ENCODE assay signal across 18 mouse cellular contexts in genomic region chr14:31650347-31650746, GRCm38 (mm10). TPM values are rescaled to one million over a fixed set of nuclear protein-coding genes. Genes with fewer than 3 reads are reported as not detected.
A peak's percentile ranks its signal among the peaks of the same experiment; 100 is the strongest.
DNase-seq lines count a peak whose midpoint lies in the region; ATAC-seq and TF ChIP-seq lines count a peak whose summit lies in the region.
"Had no signal": no experiment of that assay in that cellular context is flagged by ENCODE, and none has a peak within 500 bp of the region (broad histone marks: within the 10 kb centered on the region; RNA-seq: fewer than 3 reads in every experiment).

No protein-coding gene starts in this region.

- no peaks in the 10 kb centered on the region for H3K27me3 ChIP-seq in liver, adult 2 months (ENCODE audit: control insufficient read depth, insufficient read depth, low read length)
- no peaks in the 10 kb centered on the region for H3K27me3 ChIP-seq in liver, embryonic 12.5 days (replicated peaks)
- no peaks in the 10 kb centered on the region for H3K27me3 ChIP-seq in CH12.LX (replicated peaks)
- H3K27me3 ChIP-seq in heart, embryonic 12.5 days (replicated peaks), result no peaks in the 10 kb centered on the region
- H3K27me3 ChIP-seq: hindbrain, embryonic 12.5 days; lung, embryonic 15.5 days had no signal

- peak; percentile 19 for TF ChIP-seq RAD21 in CH12.LX (IDR thresholded peaks at IDR 0.05; ENCODE audit: low read depth, low read length)

- dilution Hi-C loops in CH12.LX (cut with MboI; ENCODE audit: extremely low pct_ligation_motif_present, extremely low pct_unique_long_range_greater_than_20kb, low sequenced_read_pairs), result no loop called here

- WGBS in liver, adult 2 months, result 97% methylated on average over 3 of the region's 3 CpGs
- 80% methylated on average over 3 of the region's 3 CpGs for whole genome bisulfite sequencing in liver, embryonic 12.5 days (ENCODE audit: insufficient replicate concordance)
- WGBS in heart, embryonic 12.5 days, result over 99% methylated on average over 3 of the region's 3 CpGs

- no peak for TF ChIP-seq EP300 in CH12.LX (IDR thresholded peaks at IDR 0.05; ENCODE audit: low read length)

- H3K4me2 ChIP-seq in liver, embryonic 12.5 days, result no peak overlapping the region
- H3K4me2 ChIP-seq in CH12.LX (ENCODE audit: insufficient read depth, low read depth, poor library complexity, severe bottlenecking), result no peak overlapping the region
- H3K4me2 ChIP-seq in heart, embryonic 12.5 days, result no peak overlapping the region
- H3K4me2 ChIP-seq: heart, embryonic 11.5 days; hindbrain, embryonic 12.5 days; lung, embryonic 15.5 days had no signal

- no peak overlapping the region for H3K9ac ChIP-seq in liver, adult 2 months (ENCODE audit: low read depth, low read length)
- H3K9ac ChIP-seq in liver, embryonic 12.5 days, result no peak overlapping the region
- H3K9ac ChIP-seq in CH12.LX (ENCODE audit: insufficient read depth, low read depth), result no peak overlapping the region
- H3K9ac ChIP-seq in heart, embryonic 12.5 days, result no peak overlapping the region
- H3K9ac ChIP-seq: hindbrain, embryonic 12.5 days; lung, embryonic 15.5 days had no signal

- peaks cover 13% of the 10 kb centered on the region for H3K4me1 ChIP-seq in liver, adult 2 months (ENCODE audit: control insufficient read depth, insufficient read depth, low read length)
- peaks cover 38% of the 10 kb centered on the region for H3K4me1 ChIP-seq in liver, embryonic 12.5 days
- H3K4me1 ChIP-seq in CH12.LX (ENCODE audit: control insufficient read depth in 1 of 2, insufficient read depth in 2 of 2), result peaks cover 16 to 38% of the 10 kb centered on the region in 2 experiments
- H3K4me1 ChIP-seq in heart, embryonic 12.5 days (replicated peaks), result peaks cover 24% of the 10 kb centered on the region
- H3K4me1 ChIP-seq: hindbrain, embryonic 12.5 days had no signal

- H3K79me2 ChIP-seq in liver, adult 2 months (ENCODE audit: control insufficient read depth, insufficient read depth, low read length), result peaks cover 31% of the 10 kb centered on the region
- no peaks in the 10 kb centered on the region; the same call in 1 of the 2 replicates for H3K79me2 ChIP-seq in CH12.LX (replicated peaks; ENCODE audit: control insufficient read depth, extremely low read depth, insufficient read depth, poor library complexity, severe bottlenecking)

- H3K4me3 ChIP-seq in liver, adult 2 months (ENCODE audit: insufficient read depth, low read depth, low read length), result no peak overlapping the region
- H3K4me3 ChIP-seq in liver, embryonic 12.5 days, result no peak overlapping the region
- no peak overlapping the region for H3K4me3 ChIP-seq in CH12.LX (replicated peaks in 1 of 3; ENCODE audit: low read depth in 2 of 3, low read length in 2 of 3, poor library complexity in 1 of 3)
- no peak overlapping the region for H3K4me3 ChIP-seq in heart, embryonic 12.5 days
- H3K4me3 ChIP-seq: hindbrain, embryonic 12.5 days; lung, embryonic 15.5 days; midbrain, embryonic 10.5 days had no signal

- no peak for ATAC-seq in liver, embryonic 12.5 days
- no peak for ATAC-seq in heart, embryonic 12.5 days (ENCODE audit: insufficient number of reproducible peaks, low FRiP score)
- ATAC-seq: forebrain, embryonic 14.5 days had no signal

- in situ Hi-C loops in CH12.LX (cut with MboI; ENCODE audit: low pct_ligation_motif_present, low pct_unique_long_range_greater_than_20kb, low sequenced_read_pairs), result loop anchor here (5.0 to 10.0 kb wide), 3 partner anchors 132 to 434 kb away; partner anchors contain the start of genes Dph3 and Oxnad1

- peak; percentile 29; the same call in 1 of the 2 replicates for TF ChIP-seq CTCF in liver, adult 2 months (IDR thresholded peaks at IDR 0.05; ENCODE audit: low read depth, low read length)
- TF ChIP-seq CTCF in CH12.LX (conservative IDR thresholded peaks at IDR 0.05 in 1 of 2, IDR thresholded peaks at IDR 0.05 in 1 of 2; ENCODE audit: low read depth in 2 of 2, low read length in 2 of 2), result peak; percentile 19 to 41; a peak in 2 of 4 replicates

- no peak for TF ChIP-seq POLR2A in liver, adult 2 months (IDR thresholded peaks at IDR 0.05; ENCODE audit: extremely low read depth, insufficient read depth, low read length)
- TF ChIP-seq POLR2A in CH12.LX (IDR thresholded peaks at IDR 0.05; ENCODE audit: low read depth, low read length), result no peak

- intact Hi-C loops in heart, postnatal 36 days (cut with DNase I), result no loop called here

- DNase-seq in heart, adult 11 months, result peak; percentile 68
- no peak for DNase-seq in heart, postnatal 36 days
- no peak for DNase-seq in liver, adult 2 months (ENCODE audit: extremely low read depth, low read depth, low spot score)
- DNase-seq in CH12.LX (ENCODE audit: extremely low read depth), result no peak
- peak; percentile 52 for DNase-seq in ZHBTc4 (ENCODE audit: low read depth, low spot score)
- no peak for DNase-seq in cerebellum, adult 9-11 months
- DNase-seq: cerebellum, adult 11 months; kidney, adult 18-20 months; layer of hippocampus, adult 9-11 months had no signal

- no peak overlapping the region for H3K27ac ChIP-seq in liver, adult 2 months (replicated peaks; ENCODE audit: insufficient read depth, low read depth, low read length)
- H3K27ac ChIP-seq in liver, embryonic 12.5 days, result no peak overlapping the region
- H3K27ac ChIP-seq in CH12.LX (ENCODE audit: insufficient read depth, low read depth), result no peak overlapping the region
- no peak overlapping the region for H3K27ac ChIP-seq in heart, embryonic 12.5 days (ENCODE audit: poor library complexity, severe bottlenecking)
- H3K27ac ChIP-seq: hindbrain, embryonic 12.5 days; lung, embryonic 15.5 days; midbrain, embryonic 10.5 days had no signal

- peaks cover 6% of the 10 kb centered on the region; the same call in 1 of the 2 replicates for H3K9me3 ChIP-seq in liver, embryonic 12.5 days (replicated peaks)
- peaks cover 5% of the 10 kb centered on the region for H3K9me3 ChIP-seq in CH12.LX (replicated peaks; ENCODE audit: low read length)
- peaks cover 2% of the 10 kb centered on the region; the same call in 1 of the 2 replicates for H3K9me3 ChIP-seq in heart, embryonic 12.5 days (replicated peaks)
- H3K9me3 ChIP-seq: midbrain, embryonic 10.5 days had no signal

- no peaks in the 10 kb centered on the region for H3K36me3 ChIP-seq in liver, adult 2 months (ENCODE audit: control insufficient read depth, insufficient read depth, low read length)
- no peaks in the 10 kb centered on the region for H3K36me3 ChIP-seq in liver, embryonic 12.5 days
- H3K36me3 ChIP-seq in CH12.LX (replicated peaks in 1 of 2; ENCODE audit: control insufficient read depth in 1 of 2, insufficient read depth in 1 of 2, low read length in 1 of 2), result peaks cover 0 to 13% of the 10 kb centered on the region in 2 experiments
- no peaks in the 10 kb centered on the region for H3K36me3 ChIP-seq in heart, embryonic 12.5 days
- H3K36me3 ChIP-seq: hindbrain, embryonic 12.5 days; lung, embryonic 15.5 days had no signal

TF ChIP-seq in CH12.LX, 34 proteins besides CTCF, POLR2A, EP300 and RAD21:
- TF ChIP-seq IRF4 (IDR thresholded peaks at IDR 0.05; ENCODE audit: low read depth, low read length), result no peak
- TF ChIP-seq JUN (IDR thresholded peaks at IDR 0.05; ENCODE audit: insufficient read depth, low read depth, low read length), result no peak
- TF ChIP-seq CHD1 (IDR thresholded peaks at IDR 0.05; ENCODE audit: low read depth, low read length), result no peak
- TF ChIP-seq SMC3 (IDR thresholded peaks at IDR 0.05; ENCODE audit: low read depth, low read length), result peak; percentile 4; the same call in 1 of the 2 replicates
- TF ChIP-seq GABPA (IDR thresholded peaks at IDR 0.05; ENCODE audit: insufficient replicate concordance, low read depth, low read length), result no peak
- TF ChIP-seq PAX5 (IDR thresholded peaks at IDR 0.05; ENCODE audit: low read length), result no peak

RNA-seq across cellular contexts. Expression of gene Hacl1, which starts 9.3 kb away (rescaled TPM):
- 10 to 100 TPM; 12.2 to 12.7 TPM for total RNA-seq in heart, postnatal 36 days (2021)
- total RNA-seq in liver, adult 2 months (2014; rRNA removed), result 569 and 647 TPM in 2 replicates
- 592 and 631 TPM in 2 replicates for polyA plus RNA-seq in liver, adult 2 months (2012; rRNA removed)
- polyA plus RNA-seq in liver, embryonic 12.5 days (2016; fragmentation: Nextera tagmentation; extraction: Ambion mirVana), result 7.4 and 9.8 TPM in 2 replicates
- total RNA-seq in CH12.LX (2012; rRNA removed), result 14.3 and 20.2 TPM in 2 replicates
- total RNA-seq in CH12.LX (2014; rRNA removed), result 22.6 and 23.7 TPM in 2 replicates
- 13.6 and 13.7 TPM in 2 replicates for polyA plus RNA-seq in CH12.LX (2012; ENCODE audit: insufficient read length, low read depth)
- polyA plus RNA-seq in heart, embryonic 12.5 days (2016; fragmentation: Nextera tagmentation; extraction: Ambion mirVana), result 7.9 and 13.2 TPM in 2 replicates

RNA-seq across cellular contexts. Expression of gene Btd, which starts 9.5 kb away (rescaled TPM):
- 10 to 100 TPM in 1 of 2 experiments, 1 to 10 TPM in 1; 9.3 to 12.3 TPM for total RNA-seq in heart, postnatal 36 days (2021)
- total RNA-seq in liver, adult 2 months (2014; rRNA removed), result 42.3 and 60.7 TPM in 2 replicates
- polyA plus RNA-seq in liver, adult 2 months (2012; rRNA removed), result 91.4 and 103 TPM in 2 replicates
- polyA plus RNA-seq in liver, embryonic 12.5 days (2016; fragmentation: Nextera tagmentation; extraction: Ambion mirVana), result 8.8 and 9.6 TPM in 2 replicates
- total RNA-seq in CH12.LX (2012; rRNA removed) (14.1 and 16.2 TPM in 2 replicates), CH12.LX (2014; rRNA removed) (22.5 and 23.0 TPM in 2 replicates)
- polyA plus RNA-seq in CH12.LX (2012; ENCODE audit: insufficient read length, low read depth), result 18.2 and 25.4 TPM in 2 replicates
- polyA plus RNA-seq in heart, embryonic 12.5 days (2016; fragmentation: Nextera tagmentation; extraction: Ambion mirVana), result 23.1 and 27.8 TPM in 2 replicates

RNA-seq across cellular contexts. Expression of gene Gm49387, which starts 9.7 kb away (rescaled TPM):
- total RNA-seq in heart, postnatal 36 days (2021), result 1 to 10 TPM in 1 of 2 experiments, under 1 TPM in 1; 0.33 to 1.7 TPM
- total RNA-seq in liver, adult 2 months (2014; rRNA removed), result 0.81 TPM in 1 of 2 replicates, not detected in the other
- 2.6 and 10.0 TPM in 2 replicates for polyA plus RNA-seq in liver, adult 2 months (2012; rRNA removed)
- polyA plus RNA-seq in liver, embryonic 12.5 days (2016; fragmentation: Nextera tagmentation; extraction: Ambion mirVana), result 0.37 and 1.3 TPM in 2 replicates
- total RNA-seq in CH12.LX (2012; rRNA removed) (not detected in 2 replicates), CH12.LX (2014; rRNA removed) (not detected in 2 replicates)
- 0.71 TPM in 1 of 2 replicates, not detected in the other for polyA plus RNA-seq in CH12.LX (2012; ENCODE audit: insufficient read length, low read depth)
- 0.10 and 3.7 TPM in 2 replicates for polyA plus RNA-seq in heart, embryonic 12.5 days (2016; fragmentation: Nextera tagmentation; extraction: Ambion mirVana)
- total RNA-seq: adrenal gland, postnatal 4 days; gastrocnemius, adult 8-10 months had no signal
- polyA plus RNA-seq: forebrain, embryonic 14.5 days had no signal

RNA-seq across cellular contexts. Expression of gene Colq, which starts 59.2 kb away (rescaled TPM):
- 1 to 10 TPM; 6.0 to 9.9 TPM for total RNA-seq in heart, postnatal 36 days (2021)
- under 0.01 TPM in 1 of 2 replicates, not detected in the other for total RNA-seq in liver, adult 2 months (2014; rRNA removed)
- polyA plus RNA-seq in liver, adult 2 months (2012; rRNA removed), result 0.06 and 0.09 TPM in 2 replicates
- polyA plus RNA-seq in liver, embryonic 12.5 days (2016; fragmentation: Nextera tagmentation; extraction: Ambion mirVana), result 0.05 and 0.22 TPM in 2 replicates
- total RNA-seq in CH12.LX (2012; rRNA removed), result 2.5 and 4.2 TPM in 2 replicates
- 1.5 and 1.7 TPM in 2 replicates for total RNA-seq in CH12.LX (2014; rRNA removed)
- polyA plus RNA-seq in CH12.LX (2012; ENCODE audit: insufficient read length, low read depth), result 4.6 and 5.1 TPM in 2 replicates
- polyA plus RNA-seq in heart, embryonic 12.5 days (2016; fragmentation: Nextera tagmentation; extraction: Ambion mirVana), result 7.6 and 7.7 TPM in 2 replicates

Comparison
In these comparisons a context has a peak if more than half of its experiments do, and no peak if none do; other contexts are left out.
1. DNase-seq: peak in heart, adult 11 months (single experiment) and ZHBTc4 (single experiment); none in heart, postnatal 36 days (0 of 2), liver, adult 2 months (single experiment), CH12.LX (single experiment) and cerebellum, adult 9-11 months (single experiment).
2. RNA of gene Hacl1, which starts 9.3 kb away (polyA plus RNA-seq): 592 to 631 TPM in liver, adult 2 months; 13.6 to 13.7 TPM in CH12.LX, 7.9 to 13.2 TPM in heart, embryonic 12.5 days and 7.4 to 9.8 TPM in liver, embryonic 12.5 days; every median in the first group is over 10 times any median in the second.